Mouse (Mus musculus) kidney, postnatal 36 days (tissue): ENCODE results near the gene Rbms3.

Experiments
- DNase-seq, 2 experiments: peaks; one replicate each; pipeline ENCODE4 v3.0.0; 2021 to 2022; ENCODE audit warnings: mixed read lengths in 2 of 2

Rbms3 gene

DNA sequence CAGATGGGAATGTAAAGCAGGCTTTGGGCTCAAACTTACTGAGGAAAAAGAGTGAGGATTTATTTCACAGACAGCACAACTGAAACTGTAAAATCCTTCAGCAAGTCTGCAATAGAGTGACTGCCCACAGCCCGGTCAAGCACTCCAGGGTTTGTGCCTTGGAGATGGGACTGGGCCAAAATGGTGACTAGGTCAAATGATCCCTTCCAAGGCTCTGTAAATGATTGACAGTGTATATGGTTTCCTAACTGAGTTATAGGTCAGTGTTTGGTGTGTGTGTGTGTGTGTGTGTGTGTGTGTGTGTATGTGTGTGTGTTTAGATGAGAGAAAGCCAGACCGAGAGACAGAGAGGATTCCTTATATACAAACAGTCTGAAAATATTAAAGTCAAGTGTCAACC, 673.6 kb downstream of the Rbms3 start:
- no peak for DNase-seq

DNA sequence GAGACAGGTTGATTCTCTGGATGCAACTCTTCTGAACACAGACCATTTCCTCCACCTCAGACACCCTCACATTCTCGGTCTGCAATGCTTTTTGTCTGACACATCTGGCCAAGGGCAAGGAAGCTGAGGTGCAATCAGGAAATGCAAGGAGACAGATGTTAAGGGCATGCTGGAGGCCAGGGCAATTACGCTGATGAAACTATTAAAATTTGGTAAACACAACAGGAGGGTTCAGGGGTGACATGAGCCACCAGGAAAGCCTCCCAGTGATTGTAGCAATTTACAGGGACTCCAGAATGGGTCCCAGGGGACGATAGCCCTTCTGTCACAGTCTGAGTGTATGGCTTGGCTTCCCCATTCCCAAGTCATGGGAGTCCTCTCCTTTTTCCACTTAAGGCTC, 681.5 kb downstream of the Rbms3 start:
- peak; percentile 7 to 11 for DNase-seq

DNA sequence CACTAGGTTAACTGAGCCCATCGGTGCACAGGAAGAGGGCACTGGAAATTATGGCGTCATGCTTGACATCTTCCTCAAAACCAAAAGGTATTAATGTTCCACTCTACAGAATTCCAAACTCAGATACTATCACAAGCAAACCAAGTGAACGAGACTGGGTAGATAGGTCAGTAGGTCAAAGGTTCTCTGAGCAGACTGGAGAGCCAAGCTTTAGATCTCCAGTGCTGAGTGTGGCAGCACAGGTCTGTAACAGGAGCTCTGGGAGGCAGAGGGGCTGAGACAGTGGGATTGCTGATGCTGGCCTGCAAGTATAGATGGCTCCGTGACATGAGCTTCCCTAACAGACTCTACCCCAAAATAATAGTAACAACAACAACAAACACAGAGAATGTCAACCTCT, 682.3 kb downstream of the Rbms3 start:
- DNase-seq: no peak

DNA sequence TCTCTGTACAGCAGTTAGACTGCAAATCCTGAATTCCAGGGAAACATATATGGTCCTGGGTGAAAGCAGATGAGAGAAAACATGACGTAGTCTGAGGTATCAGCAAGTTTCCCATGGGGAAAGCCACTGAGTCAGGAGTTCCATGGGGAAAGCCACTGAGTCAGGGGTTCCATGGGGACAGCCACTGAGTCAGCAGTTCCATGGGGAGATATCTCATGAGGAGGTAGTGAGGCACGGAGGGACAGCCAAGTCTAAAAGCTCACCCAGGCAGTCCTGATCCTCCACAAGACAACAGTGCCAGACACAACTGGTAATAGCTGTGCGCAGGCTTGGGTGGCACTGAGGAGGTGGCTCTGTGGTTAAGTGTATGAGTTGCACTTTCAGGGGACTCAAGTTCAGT, 682.9 kb downstream of the Rbms3 start:
- no peak for DNase-seq

DNA sequence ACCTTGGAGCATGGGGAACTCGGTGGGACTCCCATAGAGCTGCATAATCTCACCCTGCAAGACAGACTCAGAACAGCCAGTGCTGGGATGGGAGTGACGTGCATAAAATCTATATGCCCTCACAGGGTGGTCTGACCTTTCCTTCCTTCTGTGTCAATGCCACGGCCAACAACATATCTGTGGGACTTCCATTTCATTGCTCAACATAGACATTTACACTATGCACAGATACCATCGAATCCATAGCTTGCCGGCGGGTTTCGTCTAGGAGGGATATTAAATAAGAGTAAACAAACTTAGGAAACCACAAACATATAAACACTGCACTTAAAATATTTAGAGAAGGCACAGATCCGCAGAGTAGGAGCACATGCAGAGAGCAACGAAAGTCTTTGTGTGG, 684.0 kb downstream of the Rbms3 start:
- DNase-seq: no peak

DNA sequence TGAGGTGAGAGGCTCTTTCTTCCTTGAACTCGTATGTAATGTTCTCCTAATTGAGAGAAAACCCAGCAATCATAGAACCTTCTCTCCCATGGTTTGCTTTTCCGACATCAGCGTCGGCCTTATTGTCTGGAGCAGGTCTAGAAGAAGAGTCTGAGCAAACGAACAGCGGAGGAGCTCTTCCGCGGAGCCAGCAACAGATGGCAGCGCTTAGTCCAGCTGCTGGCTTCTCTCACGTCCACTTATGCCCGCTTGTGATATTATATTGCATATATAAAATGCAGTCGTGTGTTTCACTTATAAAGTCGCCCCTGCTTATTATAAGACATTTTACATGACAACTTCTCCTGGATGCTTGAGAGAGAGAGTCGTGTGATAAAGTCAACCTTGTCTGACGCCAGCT, 685.8 kb downstream of the Rbms3 start:
- DNase-seq: no peak

DNA sequence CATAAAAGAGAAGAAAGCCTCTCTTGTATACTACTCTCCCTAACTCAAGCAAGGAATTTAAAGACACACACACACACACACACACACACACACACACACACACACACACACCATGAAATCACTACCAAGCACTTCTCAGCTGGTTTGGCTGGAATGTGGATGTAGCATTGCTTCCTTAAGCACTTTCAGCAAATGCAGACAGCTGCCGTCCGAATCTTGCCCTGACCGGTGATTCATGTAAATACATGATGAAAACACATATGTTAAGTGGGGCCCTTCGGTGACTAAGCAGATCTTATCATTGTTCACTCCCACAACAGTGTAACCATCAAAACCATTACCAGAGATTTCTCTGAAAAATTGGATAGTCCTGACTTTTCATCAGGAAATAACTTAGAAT, 688.6 kb downstream of the Rbms3 start:
- no peak for DNase-seq

DNA sequence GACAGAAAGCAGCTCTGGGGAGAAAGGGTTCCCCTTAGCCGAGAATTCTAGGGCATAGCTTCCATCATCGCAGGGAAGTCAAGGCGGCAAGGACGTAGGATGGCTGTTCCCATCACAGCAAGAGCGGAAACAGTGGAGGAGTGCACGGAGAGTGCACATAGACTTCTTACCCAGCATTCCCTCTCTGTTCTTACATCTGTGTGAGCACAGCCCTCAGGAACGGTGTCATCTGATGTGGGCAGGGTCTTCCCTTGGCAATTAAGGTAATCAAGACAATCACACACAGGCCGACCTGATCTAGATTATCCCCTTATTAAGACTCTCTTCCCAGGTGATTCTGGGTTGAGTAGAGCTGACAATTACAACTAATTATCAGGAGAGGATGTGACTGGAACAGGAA, 689.0 kb downstream of the Rbms3 start:
- no peak for DNase-seq

DNA sequence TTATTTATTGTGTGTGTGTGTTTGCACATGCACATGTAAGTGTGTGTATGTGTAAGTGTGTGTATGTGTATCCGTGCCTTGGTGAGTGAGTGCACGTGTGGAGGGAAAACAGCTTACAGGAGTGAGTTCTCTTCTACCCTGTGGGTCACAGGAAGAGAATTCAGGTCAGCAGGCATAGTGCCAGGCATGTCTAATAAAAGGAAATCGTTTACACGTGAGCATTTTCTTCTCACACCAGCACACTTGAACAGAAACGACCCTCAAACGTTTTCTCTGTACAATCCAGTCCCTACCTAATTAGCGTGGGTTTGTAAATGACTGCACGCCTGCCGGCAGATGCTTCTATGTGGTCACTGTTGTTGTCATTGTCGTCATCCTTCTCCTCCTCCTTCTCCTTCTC, 701.4 kb downstream of the Rbms3 start:
- peak in 1 of 2 experiments; percentile 37 for DNase-seq

DNA sequence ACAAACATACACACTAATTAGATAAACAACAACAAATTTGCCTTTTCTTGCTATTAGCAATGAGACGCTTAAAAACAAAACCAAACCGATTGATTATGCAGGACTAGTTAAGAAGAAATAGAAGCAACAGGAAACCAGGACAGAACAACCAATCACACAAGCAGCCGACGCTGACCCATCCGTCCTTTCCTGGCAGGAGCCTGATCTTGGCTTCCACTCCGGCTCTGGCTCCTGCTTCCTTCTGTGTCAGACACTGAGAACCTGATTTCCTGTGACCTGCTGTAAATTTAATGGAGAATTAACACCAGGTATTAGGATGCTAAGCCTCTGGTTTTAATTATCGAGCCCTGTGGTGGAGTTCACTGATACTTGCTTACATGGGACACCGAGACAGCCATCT, 706.6 kb downstream of the Rbms3 start:
- no peak for DNase-seq

DNA sequence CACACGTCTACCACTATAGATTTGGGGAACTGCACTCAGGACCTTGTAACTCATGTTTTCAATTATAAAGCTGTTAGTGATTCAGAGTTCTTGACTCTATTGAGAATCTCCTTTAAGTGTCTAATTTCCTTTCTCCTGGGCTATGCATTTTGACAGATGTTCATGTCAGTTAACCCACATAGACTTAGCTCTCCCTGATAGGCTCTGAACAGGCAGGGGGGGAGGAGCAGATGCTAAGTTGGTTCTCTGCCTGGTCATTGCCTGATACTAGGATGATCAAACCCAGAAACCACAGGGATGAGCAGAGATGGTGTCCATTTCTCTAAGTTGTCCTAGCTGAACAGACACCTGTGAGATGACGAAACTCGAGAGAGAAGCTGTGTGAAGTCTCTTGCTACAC, 707.2 kb downstream of the Rbms3 start:
- DNase-seq: no peak

DNA sequence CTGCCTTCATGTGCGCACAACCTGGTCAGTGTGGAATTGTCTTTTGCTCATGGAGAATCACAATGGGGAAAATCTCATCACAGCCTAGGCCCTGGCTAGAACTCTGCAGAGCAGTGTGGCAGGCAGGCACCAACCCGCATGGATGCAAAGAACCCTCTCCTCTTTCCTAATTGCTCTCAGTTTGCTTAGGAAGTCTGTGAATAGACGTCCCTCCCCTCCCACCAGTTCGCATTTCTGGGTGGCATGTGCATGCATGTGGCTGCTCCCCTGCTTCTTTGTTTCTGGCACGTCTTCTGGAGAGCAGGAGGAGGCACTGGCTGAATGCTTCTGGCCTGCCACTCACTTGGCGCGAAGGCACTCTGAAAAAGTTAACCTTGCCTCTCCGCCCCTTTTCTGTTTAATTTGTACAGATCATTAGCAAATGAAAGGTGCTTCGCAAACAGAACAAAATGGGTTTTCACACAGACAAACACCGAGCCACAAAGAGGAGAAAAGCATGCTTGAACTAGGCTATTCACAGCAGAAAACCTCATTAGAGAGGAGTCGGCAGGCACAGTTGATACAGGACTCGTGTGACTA, 710.2 kb downstream of the Rbms3 start:
- no peak for DNase-seq

DNA sequence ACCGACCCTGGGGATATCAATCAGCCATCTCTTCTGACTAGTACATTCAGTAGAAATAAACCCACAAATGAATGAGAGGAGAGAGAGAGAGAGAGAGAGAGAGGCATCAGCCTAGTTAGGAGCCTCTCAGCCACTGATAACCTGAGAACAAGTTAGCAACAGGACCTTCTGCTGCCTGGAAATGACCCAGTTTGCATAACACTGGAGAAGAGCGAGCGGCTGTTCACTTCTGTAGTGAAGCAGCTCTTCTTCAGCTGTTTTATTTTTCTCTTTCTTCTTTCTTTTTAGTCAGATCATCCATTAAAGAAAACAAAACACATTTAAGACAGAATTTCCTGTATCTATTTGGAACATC, 717.2 kb downstream of the Rbms3 start:
- DNase-seq: no peak

DNA sequence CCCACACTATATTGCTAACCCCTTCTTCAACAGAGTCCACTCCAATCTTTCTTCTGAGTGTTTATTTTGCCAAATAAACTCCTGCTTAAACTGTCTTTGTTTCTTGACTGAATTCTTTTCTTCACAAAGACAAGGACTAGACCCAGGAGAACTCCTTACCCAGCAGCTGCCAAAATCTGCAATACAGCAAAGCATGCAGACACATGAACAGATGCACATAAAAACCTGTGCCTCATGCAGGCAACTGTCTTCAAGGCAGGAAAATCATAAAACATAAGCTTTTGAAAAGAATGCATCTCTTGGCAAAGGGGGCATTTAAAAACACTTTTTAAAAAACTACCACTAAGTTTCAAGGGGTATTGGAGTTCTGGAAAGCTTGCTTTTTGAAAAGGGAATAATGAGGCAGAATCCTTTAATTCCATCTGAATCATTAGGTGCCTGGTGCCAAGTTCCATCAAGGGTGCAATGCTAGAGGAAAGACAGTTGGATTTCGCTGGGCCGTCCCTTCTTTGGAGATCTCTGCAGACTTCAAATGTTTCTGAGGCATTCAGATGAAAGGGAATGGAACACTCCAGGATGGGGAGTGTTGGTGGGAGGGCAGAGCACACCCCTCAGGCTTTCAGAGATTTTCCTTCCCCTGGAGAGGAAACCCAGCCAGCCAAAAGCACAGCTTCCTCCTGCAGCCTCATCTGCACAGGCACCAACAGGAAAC, 717.8 kb downstream of the Rbms3 start:
- DNase-seq: peak; percentile 7 to 27

DNA sequence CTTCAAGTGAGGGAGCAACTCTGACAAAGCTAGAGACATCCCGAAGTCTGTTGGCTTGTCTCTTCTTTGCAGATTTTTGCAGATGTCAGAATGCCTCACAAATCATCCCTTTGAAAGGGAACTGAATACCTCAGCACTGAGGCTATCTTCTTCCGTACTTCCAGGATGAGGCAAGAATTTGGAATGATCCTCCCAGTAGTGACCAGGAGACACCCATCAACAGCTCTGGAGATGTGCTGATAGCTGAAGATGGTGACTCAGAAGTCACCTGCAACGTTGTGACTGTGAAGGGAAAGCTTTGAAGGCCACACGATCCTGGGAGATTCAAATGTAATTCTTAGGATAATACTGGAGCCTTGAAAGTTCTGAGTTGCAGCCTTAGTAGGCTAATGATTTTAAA, 720.2 kb downstream of the Rbms3 start:
- DNase-seq: no peak

DNA sequence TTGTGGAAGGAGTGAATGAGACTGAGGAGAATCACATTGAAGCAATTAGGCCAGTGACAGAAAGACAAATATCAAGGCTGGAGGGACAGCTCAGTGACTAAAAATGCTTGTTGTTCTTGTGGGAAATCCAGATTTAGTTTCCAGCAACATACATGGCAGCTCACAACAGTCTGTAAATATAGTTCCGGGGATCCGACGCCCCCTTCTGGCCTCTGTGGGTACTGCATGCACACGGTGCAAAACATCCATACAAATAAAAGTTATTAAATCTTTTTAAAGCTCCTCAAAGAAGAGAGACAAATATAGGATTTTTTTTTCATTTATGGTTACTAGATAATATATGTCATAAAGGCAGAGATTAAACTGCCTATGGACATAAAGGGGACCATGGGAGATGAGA, 722.8 kb downstream of the Rbms3 start:
- no peak for DNase-seq

DNA sequence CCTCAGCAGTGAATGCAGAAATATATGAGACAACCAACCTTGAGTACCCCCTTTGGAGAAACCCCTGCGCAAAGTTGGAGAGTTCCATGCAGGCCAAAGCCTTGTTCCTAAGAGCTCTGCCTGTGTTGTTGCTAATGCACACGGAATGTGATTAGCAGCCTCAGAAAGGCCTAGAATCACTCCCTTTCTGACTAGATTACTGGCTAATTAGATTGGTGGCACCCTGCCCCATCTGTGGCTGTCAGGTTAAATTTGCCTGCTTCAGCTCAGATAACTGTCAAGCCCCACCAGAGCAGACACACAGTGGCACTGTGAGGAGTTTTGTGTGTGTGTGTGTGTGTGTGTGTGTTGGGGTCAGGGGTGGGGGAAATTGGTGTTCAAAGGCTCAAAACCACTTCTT, 724.1 kb downstream of the Rbms3 start:
- DNase-seq: no peak

DNA sequence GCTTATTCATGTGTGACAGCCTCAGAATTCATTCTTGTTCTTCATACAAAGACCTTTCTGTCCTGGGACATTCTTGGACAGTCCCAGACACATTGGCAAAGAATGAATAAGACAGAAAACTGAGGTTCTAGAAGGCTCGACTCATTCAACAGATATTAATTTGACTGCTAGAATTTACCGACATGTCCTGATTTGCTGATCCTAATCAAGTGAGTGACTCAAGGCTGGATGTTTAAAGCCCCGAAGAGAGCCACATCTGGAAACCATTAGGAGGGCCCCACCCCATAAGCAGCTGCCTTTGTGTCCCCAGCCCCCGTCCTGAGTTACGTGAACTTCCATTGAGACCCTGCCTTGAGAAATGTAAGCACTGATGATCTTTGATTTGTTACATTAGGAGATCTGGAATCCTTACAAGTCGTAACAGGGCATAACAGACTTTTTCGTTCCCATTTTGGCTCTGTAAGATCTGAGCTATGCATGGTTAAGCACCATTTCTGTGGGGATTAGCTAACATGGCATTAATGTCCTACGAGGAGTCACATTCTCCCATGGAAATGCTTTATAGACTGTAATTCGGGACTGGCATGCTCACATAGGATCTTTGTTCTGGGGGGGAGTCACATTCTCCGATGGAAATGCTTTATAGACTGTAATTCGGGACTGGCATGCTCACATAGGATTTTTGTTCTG, 726.3 kb downstream of the Rbms3 start:
- no peak for DNase-seq

DNA sequence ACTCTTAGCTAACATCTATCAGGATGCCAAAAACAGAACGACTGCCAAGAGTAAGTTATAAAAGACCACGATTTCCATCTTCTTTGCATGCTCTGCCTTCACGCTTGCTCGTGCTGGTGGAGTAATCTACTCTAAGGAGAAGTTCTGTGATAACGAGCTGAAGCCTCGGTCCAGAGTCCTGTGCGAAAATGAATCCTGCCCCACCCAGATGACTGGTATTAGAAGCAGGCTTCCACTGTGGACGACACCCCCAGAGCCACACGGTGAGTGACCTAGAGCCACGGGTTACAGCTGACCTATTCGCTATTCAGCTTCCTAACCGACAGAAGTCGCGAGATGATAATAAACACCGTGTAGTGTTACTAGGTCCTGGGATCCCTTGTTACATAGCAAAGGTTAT, 730.3 kb downstream of the Rbms3 start:
- DNase-seq: no peak

DNA sequence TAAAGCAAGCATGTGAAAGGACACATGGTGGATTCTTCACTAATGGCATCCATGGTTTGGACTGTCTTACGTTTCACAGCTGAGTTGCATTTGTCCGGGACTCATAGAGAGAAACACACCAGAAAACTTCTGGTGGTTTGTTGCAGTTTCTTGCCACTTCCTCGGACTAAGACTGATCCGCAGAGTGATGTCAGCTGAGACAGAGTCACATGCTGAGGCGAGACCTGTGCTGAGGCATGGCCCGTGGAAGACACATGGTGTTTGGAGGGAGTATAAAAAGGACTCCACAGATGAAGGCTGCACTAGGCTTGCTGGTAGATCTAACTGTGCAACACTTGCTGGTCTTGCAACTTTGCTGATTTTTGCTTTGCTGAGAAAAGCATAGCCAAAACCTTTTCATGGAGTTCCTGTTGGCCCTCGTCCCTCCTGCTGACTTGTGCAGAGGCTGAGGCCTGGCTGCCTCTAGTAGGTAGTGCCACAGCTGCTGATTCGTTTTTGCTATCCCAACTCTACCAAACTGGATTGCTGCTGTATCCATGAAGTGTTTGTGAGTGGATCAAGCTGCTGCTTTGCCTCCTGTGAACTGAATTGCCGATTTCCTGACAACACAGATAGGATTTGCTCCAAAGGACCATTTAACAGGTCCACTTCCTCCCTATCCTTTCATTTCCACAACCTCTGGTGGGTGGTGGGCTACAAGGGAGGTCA, 742.6 kb downstream of the Rbms3 start:
- DNase-seq: no peak

DNA sequence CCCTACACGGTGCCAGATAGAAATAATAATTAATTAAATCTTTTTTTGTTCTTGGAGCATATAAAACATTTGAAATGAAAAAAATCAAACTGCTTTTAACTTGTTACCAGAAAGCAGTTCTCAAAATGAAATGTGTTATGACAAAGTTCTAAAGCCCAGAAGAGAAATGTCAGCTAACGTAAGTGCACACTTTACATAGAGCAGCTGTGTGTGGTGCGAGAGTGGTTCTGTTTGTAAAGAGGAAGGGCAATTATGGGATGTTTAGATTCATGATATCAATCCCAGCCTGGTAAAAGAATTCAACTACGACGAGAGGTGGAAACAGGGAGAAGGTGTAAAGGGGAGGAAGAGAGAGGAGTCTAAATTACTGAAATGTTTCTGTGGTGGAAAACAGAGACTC, 744.1 kb downstream of the Rbms3 start:
- no peak for DNase-seq

DNA sequence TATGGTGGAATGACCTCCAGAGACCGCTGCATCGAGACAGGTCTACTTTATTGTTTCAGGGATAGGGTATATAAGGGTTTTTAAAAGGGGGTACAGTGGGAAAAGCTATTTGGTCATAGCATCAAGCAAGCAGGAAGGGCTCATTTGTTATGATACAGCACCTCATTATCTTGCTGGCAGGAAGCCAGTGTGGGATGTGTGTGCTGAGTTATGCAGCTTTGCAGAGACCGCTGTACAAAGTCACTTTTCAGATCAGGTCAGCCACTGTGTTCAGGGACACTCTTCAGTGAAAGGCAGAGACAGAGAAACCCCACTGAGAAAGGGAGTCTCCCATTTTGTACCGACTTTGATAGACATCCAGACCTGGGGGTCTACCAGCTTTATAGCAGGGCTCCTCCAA, 749.2 kb downstream of the Rbms3 start:
- DNase-seq: peak; percentile 28 to 35

DNA sequence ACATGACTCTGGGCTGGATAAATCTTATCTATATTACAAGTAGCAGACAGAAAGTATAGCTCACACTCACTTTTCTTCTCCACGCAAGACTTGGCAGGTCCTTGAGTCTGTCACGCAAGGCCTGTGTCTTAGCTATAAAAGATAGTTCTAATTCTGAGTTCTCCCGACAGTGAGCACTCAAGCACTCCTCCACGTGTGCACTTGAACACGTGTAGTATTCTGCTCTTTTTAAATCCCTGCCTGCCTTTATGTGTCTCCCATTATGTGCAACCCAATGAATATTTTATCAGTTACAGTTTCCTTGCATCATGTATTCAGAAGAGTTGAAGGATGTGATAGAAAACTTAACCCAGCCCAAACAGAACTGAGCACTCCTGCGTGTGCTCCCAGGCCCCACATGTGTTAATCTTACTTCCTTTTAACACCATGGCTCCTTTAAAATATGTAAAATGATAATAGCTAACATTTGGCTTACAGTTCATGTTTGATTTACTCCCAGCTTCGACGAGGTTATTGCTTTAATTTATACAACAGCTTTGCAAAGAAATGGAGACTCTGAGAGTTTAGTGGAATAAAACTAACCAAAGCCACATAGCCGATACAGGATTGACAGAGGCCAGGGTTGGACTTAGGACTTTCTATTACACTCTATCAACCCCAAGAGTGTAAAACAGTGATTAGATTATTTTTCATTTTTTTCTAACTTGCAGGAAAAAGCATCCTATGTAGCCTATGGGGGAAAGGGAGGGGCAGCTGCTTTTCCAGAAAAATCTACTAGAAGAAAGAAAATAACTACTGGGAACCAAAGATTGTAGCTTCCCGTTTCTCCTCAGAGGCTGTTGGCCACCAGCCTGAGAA, 749.9 kb downstream of the Rbms3 start:
- no peak for DNase-seq
